Mouse (Mus musculus): ENCODE results near the gene Cdh26. TPM values are rescaled to one million over a fixed set of nuclear protein-coding genes. Genes with fewer than 3 reads are reported as not detected.

Gene Cdh26
- polyA plus RNA-seq, 1 experiment, result 0.08 TPM

DNA sequence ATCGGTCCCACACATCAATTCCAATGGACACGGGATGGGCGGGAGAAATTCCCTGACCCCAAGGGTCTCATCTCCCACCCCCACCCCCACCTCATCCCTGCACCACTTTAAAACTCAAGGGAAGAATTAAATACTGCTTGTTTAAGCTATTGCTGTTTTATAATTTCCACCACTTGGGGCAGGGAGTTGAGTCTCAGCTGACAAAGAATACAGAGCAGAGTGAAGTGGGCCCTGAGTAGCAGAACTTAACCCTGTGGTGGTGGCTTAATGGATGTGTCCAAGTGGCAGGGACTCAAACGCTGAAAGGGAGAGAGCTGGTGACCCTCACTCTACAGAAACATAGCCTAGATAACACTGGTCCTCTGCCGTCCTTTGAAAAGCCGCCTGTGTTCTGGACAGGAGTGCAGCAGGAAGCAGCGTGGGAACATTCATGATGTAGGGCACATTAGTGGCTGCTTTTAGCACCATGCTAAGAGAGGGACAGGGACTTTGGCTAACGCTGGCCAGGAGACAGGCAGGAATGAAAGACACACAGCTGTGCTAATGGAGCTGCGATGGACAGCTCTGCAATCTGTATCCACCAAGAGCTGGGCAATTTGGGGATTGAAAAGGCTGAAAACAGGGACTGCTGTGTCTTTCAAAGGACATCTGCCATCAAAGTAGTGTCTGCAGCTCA is 60.1 kb downstream of the Cdh26 start:
- no peak for TF ChIP-seq CTCF (conservative IDR thresholded peaks at IDR 0.05; ENCODE audit: insufficient read depth, insufficient read length, low read depth, low read length)

DNA sequence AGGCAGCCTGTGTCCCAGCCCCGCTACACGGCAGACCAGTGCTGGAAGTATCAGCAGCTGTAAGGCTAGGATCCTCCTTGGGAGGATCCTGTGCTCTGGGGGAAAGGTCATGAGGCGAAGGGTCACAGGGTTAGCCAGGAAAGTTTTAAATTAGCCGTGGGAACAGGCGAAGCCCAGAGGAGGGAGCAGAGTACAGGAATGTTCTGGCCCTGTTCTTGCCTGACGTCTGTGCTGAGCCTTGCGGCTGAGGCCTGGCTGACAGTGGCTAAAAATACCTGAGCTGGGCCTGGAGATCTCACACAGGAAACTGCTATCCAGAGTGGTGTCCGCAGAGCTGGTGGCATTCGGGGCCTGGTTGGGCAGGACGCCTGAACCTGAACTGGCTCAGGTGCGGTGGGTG is 63.7 kb downstream of the Cdh26 start:
- 39% methylated on average over 11 of the region's 11 CpGs for WGBS
- Histone ChIP-seq H3K27ac (ENCODE audit: insufficient read depth, low read depth, low read length) (no peak overlapping the region), H3K4me1 (ENCODE audit: control insufficient read depth, insufficient read depth, low read length) (peaks cover 8% of the 10 kb centered on the region), H3K4me3 (ENCODE audit: insufficient read depth, low read depth, low read length) (no peak overlapping the region), H3K36me3 (ENCODE audit: control insufficient read depth, insufficient read depth, low read length) (no peaks in the 10 kb centered on the region), H3K27me3 (replicated peaks; ENCODE audit: control insufficient read depth, insufficient read depth, low read length) (no peaks in the 10 kb centered on the region)
- peak; percentile 77 for DNase-seq
- TF ChIP-seq CTCF (conservative IDR thresholded peaks at IDR 0.05; ENCODE audit: insufficient read depth, insufficient read length, low read depth, low read length), result no peak
- no peak for TF ChIP-seq POLR2A (IDR thresholded peaks at IDR 0.05; ENCODE audit: low read depth, low read length)

More for the DNA sequence above, 60.1 kb downstream of the Cdh26 start:
- peaks cover 8% of the 10 kb centered on the region for H3K4me1 ChIP-seq (ENCODE audit: control insufficient read depth, insufficient read depth, low read length)
- no peak overlapping the region for H3K27ac ChIP-seq (ENCODE audit: insufficient read depth, low read depth, low read length)
- DNase-seq, result no peak
- H3K36me3 ChIP-seq (ENCODE audit: control insufficient read depth, insufficient read depth, low read length), result no peaks in the 10 kb centered on the region
- H3K4me3 ChIP-seq (ENCODE audit: insufficient read depth, low read depth, low read length), result no peak overlapping the region
- no peaks in the 10 kb centered on the region for H3K27me3 ChIP-seq (replicated peaks; ENCODE audit: control insufficient read depth, insufficient read depth, low read length)
- WGBS, result 71% methylated on average over 9 of the region's 9 CpGs

DNA sequence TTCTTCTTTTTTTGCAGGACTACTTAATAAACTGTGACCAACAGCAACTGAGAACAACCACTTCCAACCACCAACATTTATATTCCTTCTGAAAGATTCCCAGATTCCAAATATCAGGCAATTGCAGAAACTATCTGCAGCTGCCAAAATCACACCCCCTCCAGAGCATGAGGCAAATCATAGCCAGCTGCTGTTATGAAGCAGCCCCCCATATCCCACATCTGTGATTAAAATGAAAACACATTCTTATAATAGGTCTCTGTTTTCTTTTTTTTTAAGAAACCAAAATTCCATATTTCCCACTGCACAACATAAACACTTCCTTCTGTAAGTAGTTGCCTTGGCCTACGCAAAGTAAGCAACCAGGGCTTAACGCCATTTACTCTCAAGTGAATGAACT is 65.5 kb downstream of the Cdh26 start:
- Histone ChIP-seq H3K36me3 (ENCODE audit: control insufficient read depth, insufficient read depth, low read length) (no peaks in the 10 kb centered on the region), H3K27ac (ENCODE audit: insufficient read depth, low read depth, low read length) (no peak overlapping the region), H3K4me1 (ENCODE audit: control insufficient read depth, insufficient read depth, low read length) (peaks cover 8% of the 10 kb centered on the region), H3K27me3 (replicated peaks; ENCODE audit: control insufficient read depth, insufficient read depth, low read length) (no peaks in the 10 kb centered on the region), H3K4me3 (ENCODE audit: insufficient read depth, low read depth, low read length) (no peak overlapping the region)
- TF ChIP-seq CTCF (conservative IDR thresholded peaks at IDR 0.05; ENCODE audit: insufficient read depth, insufficient read length, low read depth, low read length) (no peak), POLR2A (IDR thresholded peaks at IDR 0.05; ENCODE audit: low read depth, low read length) (no peak)
- WGBS, result 98% methylated on average over 2 of the region's 2 CpGs
- no peak for DNase-seq

DNA sequence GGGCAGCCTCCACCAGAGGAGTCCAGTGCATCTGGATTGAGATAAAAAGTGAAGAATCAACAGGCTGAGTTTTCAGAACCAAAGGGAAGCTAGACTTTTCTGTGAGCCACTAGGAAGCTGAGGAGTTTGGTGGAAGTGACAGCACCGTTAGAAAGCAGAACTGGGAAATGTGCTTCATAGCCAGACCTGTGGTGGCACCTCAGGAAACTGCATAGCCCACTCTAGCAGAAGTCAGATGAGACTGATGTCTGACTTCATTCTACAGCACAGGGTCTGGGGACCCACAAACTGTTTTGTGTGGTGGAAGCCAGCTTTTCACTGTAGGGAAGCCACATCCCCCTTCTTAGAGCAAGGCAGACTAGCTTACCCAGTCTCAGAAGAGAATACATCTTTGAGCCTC is 67.6 kb downstream of the Cdh26 start:
- Histone ChIP-seq H3K36me3 (ENCODE audit: control insufficient read depth, insufficient read depth, low read length) (no peaks in the 10 kb centered on the region), H3K4me3 (ENCODE audit: insufficient read depth, low read depth, low read length) (no peak overlapping the region), H3K27me3 (replicated peaks; ENCODE audit: control insufficient read depth, insufficient read depth, low read length) (no peaks in the 10 kb centered on the region), H3K27ac (ENCODE audit: insufficient read depth, low read depth, low read length) (no peak overlapping the region), H3K4me1 (ENCODE audit: control insufficient read depth, insufficient read depth, low read length) (peaks cover 8% of the 10 kb centered on the region)
- 63% methylated on average over 1 of the region's 1 CpGs for WGBS
- no peak for TF ChIP-seq CTCF (conservative IDR thresholded peaks at IDR 0.05; ENCODE audit: insufficient read depth, insufficient read length, low read depth, low read length)
- TF ChIP-seq POLR2A (IDR thresholded peaks at IDR 0.05; ENCODE audit: low read depth, low read length), result no peak
- DNase-seq, result no peak

DNA sequence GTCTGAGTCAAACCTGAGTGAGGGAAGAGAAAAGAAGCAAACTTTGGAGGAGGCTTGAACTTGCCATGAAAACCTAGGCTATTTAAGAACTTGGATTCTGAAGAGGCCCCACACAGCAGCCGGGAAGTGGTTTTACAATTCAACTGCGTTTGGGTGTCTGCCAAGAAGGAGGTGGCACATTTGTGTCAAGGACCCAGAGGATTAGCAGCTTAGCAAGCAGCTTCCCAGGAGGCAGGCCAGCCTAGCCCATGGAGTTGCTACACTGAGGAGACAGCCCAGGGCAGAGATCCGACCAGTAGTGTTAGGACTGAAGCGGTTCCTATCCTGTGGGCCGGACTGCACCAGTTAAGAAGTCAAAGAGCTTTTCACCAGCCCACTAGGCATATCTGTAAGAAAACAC is 68.1 kb downstream of the Cdh26 start:
- H3K27me3 ChIP-seq (replicated peaks; ENCODE audit: control insufficient read depth, insufficient read depth, low read length), result no peaks in the 10 kb centered on the region
- H3K4me1 ChIP-seq (ENCODE audit: control insufficient read depth, insufficient read depth, low read length), result peaks cover 8% of the 10 kb centered on the region
- peak; percentile 40 for DNase-seq
- H3K4me3 ChIP-seq (ENCODE audit: insufficient read depth, low read depth, low read length), result no peak overlapping the region
- 37% methylated on average over 5 of the region's 5 CpGs for WGBS
- TF ChIP-seq CTCF (conservative IDR thresholded peaks at IDR 0.05; ENCODE audit: insufficient read depth, insufficient read length, low read depth, low read length) (no peak), POLR2A (IDR thresholded peaks at IDR 0.05; ENCODE audit: low read depth, low read length) (no peak)
- no peak overlapping the region for H3K27ac ChIP-seq (ENCODE audit: insufficient read depth, low read depth, low read length)
- no peaks in the 10 kb centered on the region for H3K36me3 ChIP-seq (ENCODE audit: control insufficient read depth, insufficient read depth, low read length)

DNA sequence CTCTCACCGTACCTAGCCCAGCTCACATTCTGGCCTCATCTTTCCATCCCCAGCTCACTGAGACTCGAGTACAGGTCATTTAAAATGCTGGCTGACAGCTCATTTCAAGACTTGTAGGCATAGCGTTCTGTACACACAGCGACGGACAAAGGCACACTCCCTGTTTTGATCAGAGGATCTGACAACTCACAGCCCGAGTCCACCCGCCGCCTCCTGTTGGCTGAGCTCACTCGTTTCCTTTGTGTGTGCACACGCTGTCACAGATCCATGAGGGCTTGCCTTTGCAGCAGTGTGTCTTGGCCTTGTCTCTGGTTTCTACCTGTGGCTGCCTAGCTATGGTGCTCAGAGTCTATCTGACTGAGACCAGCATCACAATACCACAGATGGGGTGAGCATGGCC is 72.1 kb downstream of the Cdh26 start:
- no peaks in the 10 kb centered on the region for H3K36me3 ChIP-seq (ENCODE audit: control insufficient read depth, insufficient read depth, low read length)
- H3K4me1 ChIP-seq (ENCODE audit: control insufficient read depth, insufficient read depth, low read length), result no peaks in the 10 kb centered on the region
- TF ChIP-seq POLR2A (IDR thresholded peaks at IDR 0.05; ENCODE audit: low read depth, low read length), result no peak
- TF ChIP-seq CTCF (conservative IDR thresholded peaks at IDR 0.05; ENCODE audit: insufficient read depth, insufficient read length, low read depth, low read length), result no peak
- no peaks in the 10 kb centered on the region for H3K27me3 ChIP-seq (replicated peaks; ENCODE audit: control insufficient read depth, insufficient read depth, low read length)
- DNase-seq, result no peak
- no peak overlapping the region for H3K4me3 ChIP-seq (ENCODE audit: insufficient read depth, low read depth, low read length)
- WGBS, result 69% methylated on average over 10 of the region's 10 CpGs
- H3K27ac ChIP-seq (ENCODE audit: insufficient read depth, low read depth, low read length), result no peak overlapping the region

DNA sequence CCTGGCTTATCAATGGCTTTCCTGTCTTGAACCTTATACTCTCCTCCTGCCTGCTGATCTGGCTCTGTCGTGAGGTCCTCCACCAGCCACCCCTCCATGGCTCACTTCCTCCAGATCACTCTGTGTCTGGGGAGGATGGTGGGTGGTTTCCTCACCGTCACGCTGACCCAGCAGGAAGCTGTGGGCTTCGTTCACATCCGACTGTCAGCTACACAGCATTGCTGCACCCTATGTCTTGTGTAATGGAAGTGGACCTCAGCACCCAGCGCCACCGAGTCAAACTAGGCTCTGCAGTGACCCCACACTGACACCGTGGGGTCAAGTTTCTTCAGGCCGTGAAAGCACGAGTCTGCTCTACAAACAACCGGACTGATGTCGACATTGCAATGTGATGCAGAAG is 75.7 kb downstream of the Cdh26 start:
- 22% methylated on average over 12 of the region's 12 CpGs for WGBS
- no peak for TF ChIP-seq CTCF (conservative IDR thresholded peaks at IDR 0.05; ENCODE audit: insufficient read depth, insufficient read length, low read depth, low read length)
- no peak for TF ChIP-seq POLR2A (IDR thresholded peaks at IDR 0.05; ENCODE audit: low read depth, low read length)
- H3K27me3 ChIP-seq (replicated peaks; ENCODE audit: control insufficient read depth, insufficient read depth, low read length), result no peaks in the 10 kb centered on the region
- H3K27ac ChIP-seq (ENCODE audit: insufficient read depth, low read depth, low read length), result no peak overlapping the region
- no peaks in the 10 kb centered on the region for H3K36me3 ChIP-seq (ENCODE audit: control insufficient read depth, insufficient read depth, low read length)
- no peak overlapping the region for H3K4me3 ChIP-seq (ENCODE audit: insufficient read depth, low read depth, low read length)
- no peaks in the 10 kb centered on the region for H3K4me1 ChIP-seq (ENCODE audit: control insufficient read depth, insufficient read depth, low read length)
- no peak for DNase-seq

Measured in kidney, adult 2 months (tissue).